ENCODE assay signal across 29 mouse cellular contexts in genomic region chr12:86516602-86517001, GRCm38 (mm10).
A peak's percentile ranks its signal among the peaks of the same experiment; 100 is the strongest.
DNase-seq lines count a peak whose midpoint lies in the region; ATAC-seq and TF ChIP-seq lines count a peak whose summit lies in the region.
"Had no signal": no experiment of that assay in that cellular context is flagged by ENCODE, and none has a peak within 500 bp of the region (broad histone marks: within the 10 kb centered on the region; RNA-seq: fewer than 3 reads in every experiment).

No protein-coding gene starts in this region.

- no peak for TF ChIP-seq CTCF in E14TG2a.4 (conservative IDR thresholded peaks at IDR 0.05; ENCODE audit: low read length)
- TF ChIP-seq CTCF in ES-Bruce4 (IDR thresholded peaks at IDR 0.05; ENCODE audit: low read depth, low read length) = no peak

- no peak for TF ChIP-seq POLR2A in ES-Bruce4 (IDR thresholded peaks at IDR 0.05; ENCODE audit: insufficient read depth, low read length)

- TF ChIP-seq EP300 in ES-Bruce4 (IDR thresholded peaks at IDR 0.05; ENCODE audit: insufficient read depth, low read depth, low read length) = no peak

- intact Hi-C loops in heart, postnatal 14 days (cut with DNase I) = no loop called here

- H3K4me2 ChIP-seq in heart, embryonic 12.5 days = no peak overlapping the region
- H3K4me2 ChIP-seq: embryonic facial prominence, embryonic 12.5 days; embryonic facial prominence, embryonic 15.5 days; heart, embryonic 11.5 days; heart, embryonic 15.5 days; hindbrain, embryonic 13.5 days; intestine, embryonic 15.5 days had no signal

- H3K36me3 ChIP-seq in heart, embryonic 12.5 days = peaks cover 8% of the 10 kb centered on the region
- H3K36me3 ChIP-seq in E14TG2a.4 (ENCODE audit: insufficient read depth, low read length) = peaks cover 98% of the 10 kb centered on the region
- peaks cover 93% of the 10 kb centered on the region for H3K36me3 ChIP-seq in ES-Bruce4 (ENCODE audit: control insufficient read depth, insufficient read depth, low read length, poor library complexity, severe bottlenecking)
- H3K36me3 ChIP-seq: embryonic facial prominence, embryonic 12.5 days; embryonic facial prominence, embryonic 15.5 days; G1E; heart, embryonic 15.5 days; hindbrain, embryonic 10.5 days; hindbrain, embryonic 13.5 days; intestine, embryonic 15.5 days had no signal

- 44% methylated on average over 5 of the region's 5 CpGs for WGBS in heart, embryonic 12.5 days

- DNase-seq in heart, postnatal 14 days = no peak
- no peak for DNase-seq in cerebellum, postnatal 36 days
- no peak for DNase-seq in urinary bladder, adult 18-20 months (ENCODE audit: low spot score in 2 of 2)
- DNase-seq: adrenal gland, adult 8-10 months; adrenal gland, postnatal 25 days; cerebellum, adult 11-12 months; cerebellum, adult 8-10 months; forebrain, postnatal 0 days; gastrocnemius, adult 2 months; gastrocnemius, postnatal 14 days; heart, adult 11 months; heart, postnatal 36 days; kidney, adult 11 months had no signal

- H3K9me3 ChIP-seq in heart, embryonic 12.5 days (replicated peaks) = peaks cover 5% of the 10 kb centered on the region
- no peaks in the 10 kb centered on the region for H3K9me3 ChIP-seq in E14TG2a.4 (ENCODE audit: low read length)
- no peaks in the 10 kb centered on the region for H3K9me3 ChIP-seq in ES-Bruce4 (replicated peaks; ENCODE audit: control insufficient read depth, insufficient read depth, low read length, poor library complexity, severe bottlenecking)
- H3K9me3 ChIP-seq: embryonic facial prominence, embryonic 12.5 days; embryonic facial prominence, embryonic 15.5 days; G1E; heart, embryonic 15.5 days; hindbrain, embryonic 10.5 days; hindbrain, embryonic 13.5 days; intestine, embryonic 15.5 days had no signal

- no peak overlapping the region for H3K4me3 ChIP-seq in heart, embryonic 12.5 days
- H3K4me3 ChIP-seq in E14TG2a.4 (replicated peaks; ENCODE audit: low read length) (peak overlapping the region; percentile 27; the same call in 1 of the 2 replicates), ES-Bruce4 (ENCODE audit: low read depth, low read length) (no peak overlapping the region)
- H3K4me3 ChIP-seq: embryonic facial prominence, embryonic 12.5 days; embryonic facial prominence, embryonic 15.5 days; gastrocnemius, adult 2 months; heart, embryonic 15.5 days; hindbrain, embryonic 10.5 days; hindbrain, embryonic 13.5 days; intestine, embryonic 15.5 days had no signal

- 0 out of 2 replicates have a peak, but pooled peaks have one; percentile 48 for ATAC-seq in heart, embryonic 12.5 days (ENCODE audit: insufficient number of reproducible peaks, low FRiP score)
- ATAC-seq: activated CD4-positive, CD25-positive, alpha-beta regulatory T cell, adult 4 months; CD4-positive, CD25-positive, alpha-beta regulatory T cell, adult 4 months; forebrain, embryonic 14.5 days; forebrain, postnatal 0 days; hindbrain, embryonic 16.5 days; intestine, embryonic 15.5 days; Patski had no signal

- peaks cover 17% of the 10 kb centered on the region for H3K27me3 ChIP-seq in heart, embryonic 12.5 days (replicated peaks)
- no peaks in the 10 kb centered on the region for H3K27me3 ChIP-seq in E14TG2a.4 (ENCODE audit: insufficient read depth, low read length)
- H3K27me3 ChIP-seq in ES-Bruce4 (ENCODE audit: control insufficient read depth, insufficient read depth, low read length, poor library complexity, severe bottlenecking) = no peaks in the 10 kb centered on the region

- no peak overlapping the region for H3K9ac ChIP-seq in heart, embryonic 12.5 days
- no peak overlapping the region for H3K9ac ChIP-seq in ES-Bruce4 (ENCODE audit: low read depth, poor library complexity, severe bottlenecking)
- H3K9ac ChIP-seq: embryonic facial prominence, embryonic 12.5 days; embryonic facial prominence, embryonic 15.5 days; forebrain, postnatal 0 days; heart, embryonic 15.5 days; hindbrain, embryonic 13.5 days; intestine, embryonic 15.5 days had no signal

- H3K27ac ChIP-seq in heart, embryonic 12.5 days (ENCODE audit: poor library complexity, severe bottlenecking) = no peak overlapping the region
- H3K27ac ChIP-seq in ES-Bruce4 (ENCODE audit: insufficient read depth, low read length) = peak overlapping the region; percentile 64
- H3K27ac ChIP-seq: embryonic facial prominence, embryonic 12.5 days; embryonic facial prominence, embryonic 15.5 days; gastrocnemius, adult 2 months; heart, embryonic 15.5 days; hindbrain, embryonic 10.5 days; hindbrain, embryonic 13.5 days; intestine, embryonic 15.5 days had no signal

- peaks cover 10% of the 10 kb centered on the region for H3K4me1 ChIP-seq in heart, embryonic 12.5 days (replicated peaks)
- H3K4me1 ChIP-seq in E14TG2a.4 (replicated peaks; ENCODE audit: low read depth, low read length) = peaks cover 96% of the 10 kb centered on the region
- peaks cover 6% of the 10 kb centered on the region for H3K4me1 ChIP-seq in ES-Bruce4 (ENCODE audit: control insufficient read depth, insufficient read depth, low read length)
- H3K4me1 ChIP-seq: embryonic facial prominence, embryonic 15.5 days; intestine, embryonic 15.5 days had no signal
